Mouse (Mus musculus): ENCODE results near the gene Scube1. TPM values are rescaled to one million over a fixed set of nuclear protein-coding genes. Genes with fewer than 3 reads are reported as not detected.

The Scube1 gene
- polyA plus RNA-seq, 1 experiment from 2014 or later, result 10.4 TPM

GRCm38 (mm10) chr15:83607115-83607802 is 117.6 kb downstream of the Scube1 start:
- ATAC-seq (ENCODE audit: low FRiP score), result no peak
- Histone ChIP-seq H3K4me3 (replicated peaks) (no peak overlapping the region), H3K4me1 (no peaks in the 10 kb centered on the region), H3K36me3 (no peaks in the 10 kb centered on the region), H3K9ac (replicated peaks) (no peak overlapping the region), H3K27ac (replicated peaks) (no peak overlapping the region), H3K4me2 (no peak overlapping the region), H3K9me3 (replicated peaks) (no peaks in the 10 kb centered on the region), H3K27me3 (replicated peaks) (no peaks in the 10 kb centered on the region)
- WGBS, result 50% methylated on average over 15 of the region's 15 CpGs

- Histone ChIP-seq H3K4me3 (replicated peaks) (no peak overlapping the region), H3K4me2 (no peak overlapping the region), H3K27me3 (replicated peaks) (no peaks in the 10 kb centered on the region), H3K4me1 (no peaks in the 10 kb centered on the region), H3K27ac (replicated peaks) (no peak overlapping the region), H3K9me3 (replicated peaks) (no peaks in the 10 kb centered on the region), H3K9ac (replicated peaks) (no peak overlapping the region), H3K36me3 (no peaks in the 10 kb centered on the region)
- ATAC-seq (ENCODE audit: low FRiP score), result no peak
- WGBS, result 92% methylated on average over 8 of the region's 8 CpGs
Measured at GRCm38 (mm10) chr15:83606700-83607099, 118.1 kb downstream of the Scube1 start.

- Histone ChIP-seq H3K27me3 (replicated peaks) (no peaks in the 10 kb centered on the region), H3K9ac (replicated peaks) (no peak overlapping the region), H3K36me3 (no peaks in the 10 kb centered on the region), H3K9me3 (replicated peaks) (no peaks in the 10 kb centered on the region), H3K4me1 (no peaks in the 10 kb centered on the region), H3K4me2 (no peak overlapping the region), H3K27ac (replicated peaks) (no peak overlapping the region), H3K4me3 (replicated peaks) (no peak overlapping the region)
- no peak for ATAC-seq (ENCODE audit: low FRiP score)
- 89% methylated on average over 11 of the region's 11 CpGs for WGBS
Measured at GRCm38 (mm10) chr15:83606216-83606615, 118.6 kb downstream of the Scube1 start.

GRCm38 (mm10) chr15:83603426-83603825 is 121.4 kb downstream of the Scube1 start:
- no peak for ATAC-seq (ENCODE audit: low FRiP score)
- Histone ChIP-seq H3K27ac (replicated peaks) (no peak overlapping the region), H3K4me3 (replicated peaks) (no peak overlapping the region), H3K27me3 (replicated peaks) (no peaks in the 10 kb centered on the region), H3K36me3 (no peaks in the 10 kb centered on the region), H3K9ac (replicated peaks) (no peak overlapping the region), H3K4me1 (no peaks in the 10 kb centered on the region), H3K9me3 (replicated peaks) (no peaks in the 10 kb centered on the region), H3K4me2 (no peak overlapping the region)
- 95% methylated on average over 7 of the region's 7 CpGs for WGBS

GRCm38 (mm10) chr15:83603046-83603396 is 121.8 kb downstream of the Scube1 start:
- no peak overlapping the region for H3K9ac ChIP-seq (replicated peaks)
- 95% methylated on average over 1 of the region's 1 CpGs for WGBS
- H3K4me2 ChIP-seq, result no peak overlapping the region
- H3K9me3 ChIP-seq (replicated peaks), result no peaks in the 10 kb centered on the region
- no peaks in the 10 kb centered on the region for H3K4me1 ChIP-seq
- H3K27me3 ChIP-seq (replicated peaks), result no peaks in the 10 kb centered on the region
- no peaks in the 10 kb centered on the region for H3K36me3 ChIP-seq
- H3K27ac ChIP-seq (replicated peaks), result no peak overlapping the region
- no peak for ATAC-seq (ENCODE audit: low FRiP score)
- H3K4me3 ChIP-seq (replicated peaks), result no peak overlapping the region

- H3K4me3 ChIP-seq (replicated peaks), result no peak overlapping the region
- H3K4me1 ChIP-seq, result no peaks in the 10 kb centered on the region
- 80% methylated on average over 13 of the region's 13 CpGs for WGBS
- H3K27me3 ChIP-seq (replicated peaks), result no peaks in the 10 kb centered on the region
- no peak overlapping the region for H3K4me2 ChIP-seq
- H3K27ac ChIP-seq (replicated peaks), result no peak overlapping the region
- H3K9me3 ChIP-seq (replicated peaks), result no peaks in the 10 kb centered on the region
- H3K36me3 ChIP-seq, result no peaks in the 10 kb centered on the region
- no peak overlapping the region for H3K9ac ChIP-seq (replicated peaks)
- ATAC-seq (ENCODE audit: low FRiP score), result no peak
Measured at GRCm38 (mm10) chr15:83602372-83603045, 122.3 kb downstream of the Scube1 start.

- no peak for ATAC-seq (ENCODE audit: low FRiP score)
- Histone ChIP-seq H3K27me3 (replicated peaks) (no peaks in the 10 kb centered on the region), H3K9me3 (replicated peaks) (no peaks in the 10 kb centered on the region), H3K9ac (replicated peaks) (no peak overlapping the region), H3K36me3 (no peaks in the 10 kb centered on the region), H3K4me2 (no peak overlapping the region), H3K4me1 (no peaks in the 10 kb centered on the region), H3K4me3 (replicated peaks) (no peak overlapping the region), H3K27ac (replicated peaks) (no peak overlapping the region)
- 79% methylated on average over 4 of the region's 4 CpGs for WGBS
Measured at GRCm38 (mm10) chr15:83601185-83601584, 123.6 kb downstream of the Scube1 start.

GRCm38 (mm10) chr15:83596833-83597232 is 128.0 kb downstream of the Scube1 start:
- 93% methylated on average over 4 of the region's 4 CpGs for WGBS
- no peak for ATAC-seq (ENCODE audit: low FRiP score)
- Histone ChIP-seq H3K27me3 (replicated peaks) (no peaks in the 10 kb centered on the region), H3K4me2 (no peak overlapping the region), H3K9me3 (replicated peaks) (no peaks in the 10 kb centered on the region), H3K36me3 (no peaks in the 10 kb centered on the region), H3K27ac (replicated peaks) (no peak overlapping the region), H3K4me1 (peaks cover 33% of the 10 kb centered on the region), H3K4me3 (replicated peaks) (no peak overlapping the region), H3K9ac (replicated peaks) (no peak overlapping the region)

- no peaks in the 10 kb centered on the region for H3K27me3 ChIP-seq (replicated peaks)
- peak overlapping the region; percentile 93 for H3K4me3 ChIP-seq (replicated peaks)
- 34% methylated on average over 7 of the region's 7 CpGs for WGBS
- no peaks in the 10 kb centered on the region for H3K9me3 ChIP-seq (replicated peaks)
- H3K36me3 ChIP-seq, result no peaks in the 10 kb centered on the region
- peaks cover 40% of the 10 kb centered on the region for H3K4me1 ChIP-seq
- peak overlapping the region; percentile 47; the same call in 1 of the 2 replicates for H3K9ac ChIP-seq (replicated peaks)
- H3K4me2 ChIP-seq, result peak overlapping the region; percentile 89
- peak; percentile 49 for ATAC-seq (ENCODE audit: low FRiP score)
- H3K27ac ChIP-seq (replicated peaks), result peak overlapping the region; percentile 76
Measured at GRCm38 (mm10) chr15:83595364-83595711, 129.5 kb downstream of the Scube1 start.

- Histone ChIP-seq H3K27ac (replicated peaks) (peak within 1 kb of the TSS; percentile 80), H3K4me2 (peak within 1 kb of the TSS; percentile 89), H3K4me3 (replicated peaks) (peak within 1 kb of the TSS; percentile 93), H3K36me3 (no peaks in the 10 kb centered on the region; the same call in 1 of the 2 replicates), H3K4me1 (peaks cover 40% of the 10 kb centered on the region), H3K9me3 (replicated peaks) (no peaks in the 10 kb centered on the region), H3K27me3 (replicated peaks) (no peaks in the 10 kb centered on the region), H3K9ac (replicated peaks) (peak within 1 kb of the TSS; percentile 85)
- under 1% methylated on average over 68 of the region's 68 CpGs for WGBS
- peak; percentile 96 for ATAC-seq (ENCODE audit: low FRiP score)
Measured at GRCm38 (mm10) chr15:83594513-83595363, 130.1 kb downstream of the Scube1 start, which contains the start of gene Ttll12. Ttll12 (minus strand) TSS chr15:83595157.

- Histone ChIP-seq H3K27ac (replicated peaks) (peak overlapping the region; percentile 80; the same call in 1 of the 2 replicates), H3K4me3 (replicated peaks) (peak overlapping the region; percentile 93), H3K9me3 (replicated peaks) (no peaks in the 10 kb centered on the region), H3K4me2 (peak overlapping the region; percentile 89), H3K36me3 (no peaks in the 10 kb centered on the region; the same call in 1 of the 2 replicates), H3K27me3 (replicated peaks) (no peaks in the 10 kb centered on the region), H3K9ac (replicated peaks) (peak overlapping the region; percentile 85), H3K4me1 (peaks cover 40% of the 10 kb centered on the region)
- peak; percentile 48 for ATAC-seq (ENCODE audit: low FRiP score)
- 8% methylated on average over 19 of the region's 19 CpGs for WGBS
Measured at GRCm38 (mm10) chr15:83593702-83594512, 130.9 kb downstream of the Scube1 start.
